Mouse (Mus musculus): ENCODE data around the gene Gdf3. TPM values are rescaled to one million over a fixed set of nuclear protein-coding genes. Genes with fewer than 3 reads are reported as not detected.
"Not testable (repeated sequence)": the region's sequence is repeated elsewhere in the genome, so short reads cannot be mapped to it uniquely, and the experiment has no call there.

Gdf3 gene
- total RNA-seq (2021) = not detected in 2 replicates
- long read RNA-seq, experiment 1 = 0 reads
- long read RNA-seq, experiment 2 = 0 reads

DNA sequence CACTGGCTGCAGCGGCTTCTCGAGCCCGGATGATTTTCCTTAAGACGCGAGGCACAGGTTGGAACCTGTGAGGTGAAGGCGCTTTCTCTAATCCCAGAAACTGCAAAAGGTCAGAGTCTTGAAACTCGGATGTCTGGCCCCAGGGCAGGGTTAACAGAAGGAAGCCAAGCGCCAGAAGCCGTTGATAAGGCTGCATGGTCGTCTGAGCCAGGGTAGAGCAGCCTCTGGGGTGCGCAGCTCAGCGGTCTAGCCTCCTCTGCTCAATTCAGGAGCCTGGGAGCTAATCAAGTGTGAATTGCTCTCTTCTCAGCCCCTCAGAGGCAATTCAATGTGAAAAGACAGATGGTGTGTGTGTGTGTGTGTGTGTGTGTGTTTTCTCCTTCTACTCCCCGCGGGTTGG lies at the start of gene Gdf3:
Gdf3 (minus strand) TSS at position 317 of the 400 bp plus-strand sequence.
- DNase-seq = no peak

DNA sequence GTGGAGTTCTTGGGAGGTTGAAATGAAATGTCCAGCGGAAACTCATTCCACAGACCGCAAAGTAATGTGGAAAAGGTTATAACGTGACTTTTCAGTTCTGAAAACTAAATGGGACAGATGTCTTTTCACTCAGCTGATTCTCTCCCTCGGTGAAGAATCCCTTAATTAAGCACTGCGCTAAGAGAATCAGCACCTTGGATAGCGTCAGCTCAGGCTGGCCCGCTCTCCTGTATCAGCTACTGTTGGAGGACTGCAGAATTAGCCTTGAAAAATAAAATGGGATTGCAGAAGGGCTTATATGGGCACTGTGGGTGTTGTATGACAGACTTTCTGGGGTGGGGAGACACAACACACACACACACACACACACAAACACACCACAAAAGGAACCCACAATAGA lies 49.7 kb upstream of the Gdf3 start:
- peak; percentile 59 for DNase-seq

DNA sequence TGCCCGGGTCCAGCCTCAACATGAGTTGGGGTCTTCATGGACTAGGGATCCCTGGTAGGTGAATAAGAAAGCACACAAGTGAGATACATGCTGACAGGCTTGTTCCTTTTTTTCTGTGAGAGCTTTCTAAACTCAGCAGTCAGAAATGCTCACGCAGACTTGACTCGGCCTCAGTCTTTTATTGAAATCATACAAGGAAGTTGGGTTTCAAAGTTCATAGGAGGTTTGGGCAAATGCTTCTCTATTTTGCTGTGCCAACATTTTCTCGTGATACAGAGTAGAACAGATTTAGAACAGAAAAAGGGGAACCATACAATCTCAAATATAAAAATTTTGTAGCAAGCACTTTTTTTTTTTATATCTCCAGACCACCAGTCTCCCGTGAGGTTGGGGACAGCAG lies 47.7 kb upstream of the Gdf3 start:
- DNase-seq = no peak

DNA sequence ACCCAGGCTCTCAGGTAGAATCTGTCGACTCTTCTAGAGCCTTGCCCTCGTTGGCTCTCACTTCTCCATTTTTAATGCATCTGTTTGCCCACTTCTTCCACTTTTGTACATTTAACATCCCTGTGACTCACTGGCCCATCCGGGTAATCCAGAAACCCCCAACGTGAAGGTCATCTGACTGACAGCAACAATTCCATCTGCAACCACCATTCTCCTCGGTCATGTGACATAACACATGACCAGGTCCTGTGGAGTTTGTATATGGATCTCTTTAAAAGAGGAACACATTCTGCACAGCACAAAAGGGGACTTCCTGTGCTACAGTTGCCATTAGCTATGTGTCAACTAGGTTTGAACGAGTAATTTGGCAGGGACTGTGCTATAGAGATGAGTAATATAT lies 44.4 kb upstream of the Gdf3 start:
- DNase-seq = no peak

DNA sequence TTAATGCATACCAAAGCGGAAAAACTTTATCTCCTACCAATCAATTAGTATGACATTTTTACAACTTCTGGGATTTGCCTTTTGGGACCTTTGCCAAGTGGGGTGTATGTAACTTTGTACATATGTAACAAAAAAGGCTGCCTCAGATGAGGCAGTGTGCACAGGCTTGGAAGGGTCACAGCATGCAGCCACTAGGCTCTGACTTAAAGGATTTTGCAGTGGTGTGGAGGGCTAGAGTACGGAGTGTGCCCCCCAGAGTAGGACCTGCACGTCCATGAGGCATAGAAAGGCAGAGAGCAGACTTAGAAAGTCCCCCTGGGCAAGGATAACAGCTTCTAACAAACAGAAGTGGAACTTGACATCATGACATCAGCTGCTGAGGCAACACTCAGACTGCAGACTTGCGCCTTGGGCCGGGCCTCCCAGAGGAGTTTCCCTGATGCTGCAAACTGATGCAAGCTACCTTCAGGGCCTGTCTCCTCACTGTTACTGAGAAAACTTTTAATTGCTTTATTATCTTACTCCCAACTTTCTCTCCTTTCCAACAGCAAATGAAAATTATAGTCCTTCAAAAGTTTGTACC lies 40.6 kb upstream of the Gdf3 start:
- DNase-seq = no peak

DNA sequence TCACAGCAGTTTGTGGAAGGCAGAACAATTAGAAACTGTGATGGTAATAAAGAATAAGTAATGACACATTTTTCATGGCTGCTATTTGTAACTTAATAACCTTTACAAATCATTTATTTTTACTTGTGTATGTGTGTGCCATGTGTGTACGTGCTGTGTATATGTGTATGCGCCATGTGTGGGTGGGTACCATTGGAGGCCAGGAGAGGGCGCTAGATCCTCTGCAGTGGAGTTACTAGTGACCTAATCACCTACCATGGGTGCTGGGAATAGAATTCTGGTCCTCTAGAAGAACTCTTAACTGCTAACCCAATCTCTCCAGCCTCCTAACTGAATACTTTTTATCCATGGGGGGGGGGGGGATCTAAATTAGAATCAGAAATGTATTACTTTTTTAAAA lies 40.0 kb upstream of the Gdf3 start:
- no peak for DNase-seq

DNA sequence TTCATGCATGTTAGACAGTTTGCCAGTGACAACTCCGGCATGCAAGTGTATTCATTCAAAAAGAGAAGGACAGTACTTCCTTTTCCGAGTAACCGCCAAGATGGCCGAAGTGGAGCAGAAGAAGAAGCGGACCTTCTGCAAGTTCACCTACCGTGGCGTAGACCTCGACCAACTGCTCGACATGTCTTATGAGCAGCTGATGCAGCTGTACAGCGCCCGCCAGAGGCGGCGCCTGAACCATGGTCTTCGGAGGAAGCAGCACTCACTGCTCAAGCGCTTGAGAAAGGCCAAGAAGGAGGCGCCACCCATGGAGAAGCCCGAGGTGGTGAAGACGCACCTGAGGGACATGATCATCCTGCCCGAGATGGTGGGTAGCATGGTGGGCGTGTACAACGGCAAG lies 34.3 kb upstream of the Gdf3 start:
- not testable (repeated sequence) for DNase-seq

DNA sequence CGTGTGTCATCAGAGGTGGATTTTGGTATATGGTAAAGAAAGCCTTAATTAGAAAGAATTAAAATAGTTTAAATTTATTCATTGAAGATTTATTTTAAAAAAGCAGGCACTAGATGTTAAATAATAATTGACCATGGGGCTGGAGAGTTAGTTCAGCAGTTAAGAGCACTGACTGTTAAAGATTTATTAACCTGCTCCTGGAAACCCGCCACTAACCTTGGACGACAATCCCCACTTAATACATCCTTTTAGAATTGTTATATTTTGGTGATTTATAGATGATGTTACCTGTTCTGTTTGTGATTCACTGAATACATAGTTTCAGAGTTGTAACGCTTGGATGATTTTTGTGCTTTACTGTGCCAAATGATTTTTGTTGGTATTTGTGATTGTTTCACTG lies 27.7 kb upstream of the Gdf3 start:
- DNase-seq = not testable (repeated sequence)

DNA sequence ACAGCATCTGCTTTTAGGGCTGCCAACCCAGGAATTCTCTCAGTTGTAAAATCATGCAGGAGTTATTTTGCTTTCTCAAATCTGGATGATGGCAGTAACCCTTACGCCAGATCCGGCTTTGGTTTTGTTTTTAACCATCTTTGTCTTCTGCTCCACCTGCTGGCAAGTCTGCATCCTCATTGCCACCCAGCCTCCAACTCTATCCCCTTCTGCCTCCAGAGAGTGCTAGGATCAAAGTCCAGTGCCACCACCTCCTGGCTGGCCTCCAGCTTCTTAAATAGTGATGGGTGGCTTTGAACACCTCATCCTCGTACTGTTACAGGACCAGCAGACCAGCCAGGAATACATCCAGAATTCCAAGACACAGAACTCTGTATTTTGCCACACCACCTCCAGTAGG lies 26.8 kb upstream of the Gdf3 start:
- DNase-seq = no peak

DNA sequence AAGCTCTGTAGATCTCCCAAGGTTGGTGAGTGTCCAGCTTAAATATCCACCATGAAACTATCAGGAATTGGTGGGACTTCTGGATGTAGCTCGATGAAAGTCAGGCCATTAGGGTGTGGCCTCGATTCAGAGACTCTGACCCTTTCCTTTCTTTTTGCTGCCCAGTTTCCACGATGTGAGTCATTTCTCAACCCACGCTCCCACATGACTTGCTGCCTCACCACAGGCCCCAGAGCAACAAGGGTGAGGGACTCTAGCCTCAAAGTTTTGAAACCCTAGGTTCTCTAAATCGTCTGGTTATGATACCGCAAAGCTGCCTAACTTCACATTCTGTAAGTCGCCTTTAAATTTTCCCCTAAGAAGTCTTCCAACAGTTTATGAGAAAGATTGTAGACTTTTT lies 25.4 kb upstream of the Gdf3 start:
- DNase-seq = no peak

DNA sequence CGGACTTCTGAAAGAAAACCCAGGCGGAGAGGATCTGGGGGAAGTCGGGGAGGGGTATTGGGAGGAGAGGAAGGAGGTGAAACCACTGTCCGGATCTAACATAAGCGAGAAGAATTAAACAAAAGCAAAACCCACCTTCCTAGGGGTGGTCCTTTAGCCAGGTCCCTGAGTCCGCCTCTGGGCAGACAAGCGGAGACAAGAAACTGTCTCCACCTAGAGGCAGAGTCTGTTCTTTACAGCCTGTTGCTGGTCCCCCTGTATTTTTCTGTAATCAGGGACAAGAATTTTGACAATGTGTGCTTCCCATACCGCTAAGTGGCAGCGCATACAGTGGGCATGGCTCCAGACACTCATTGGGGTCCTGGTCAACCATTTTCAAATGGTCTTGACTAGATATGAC lies 23.5 kb upstream of the Gdf3 start:
- DNase-seq = peak; percentile 34

DNA sequence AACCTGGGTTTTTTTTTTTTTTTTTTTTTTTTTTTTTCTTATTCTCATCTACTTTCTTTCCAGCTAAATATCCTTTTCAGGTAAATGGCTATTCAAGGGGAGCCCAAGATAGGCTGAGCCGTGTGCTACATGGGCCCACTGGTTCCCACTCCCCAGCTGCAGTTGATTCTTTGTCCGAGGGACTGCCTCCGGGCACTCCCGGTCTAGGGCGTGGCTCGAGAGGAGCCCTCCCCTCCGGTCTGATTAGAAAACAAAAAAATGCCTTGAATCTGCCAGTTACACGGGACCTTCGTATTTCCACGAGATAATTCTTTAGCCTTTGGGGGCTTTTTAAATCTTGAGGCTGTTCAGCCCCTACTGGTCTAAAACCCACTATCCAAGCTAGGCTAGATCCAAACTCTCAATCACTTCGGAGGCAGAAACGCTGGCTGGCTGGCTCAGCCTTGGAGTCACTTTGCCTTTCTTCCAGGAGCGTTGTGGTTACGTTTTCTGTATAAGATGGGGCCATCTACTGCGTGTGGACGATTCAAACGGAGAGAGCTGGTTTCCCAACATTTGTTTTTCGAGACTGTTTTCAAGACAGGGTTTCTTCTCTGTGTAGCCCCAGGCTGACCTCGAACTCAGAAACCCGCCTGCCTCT lies 17.7 kb upstream of the Gdf3 start:
- DNase-seq = no peak

DNA sequence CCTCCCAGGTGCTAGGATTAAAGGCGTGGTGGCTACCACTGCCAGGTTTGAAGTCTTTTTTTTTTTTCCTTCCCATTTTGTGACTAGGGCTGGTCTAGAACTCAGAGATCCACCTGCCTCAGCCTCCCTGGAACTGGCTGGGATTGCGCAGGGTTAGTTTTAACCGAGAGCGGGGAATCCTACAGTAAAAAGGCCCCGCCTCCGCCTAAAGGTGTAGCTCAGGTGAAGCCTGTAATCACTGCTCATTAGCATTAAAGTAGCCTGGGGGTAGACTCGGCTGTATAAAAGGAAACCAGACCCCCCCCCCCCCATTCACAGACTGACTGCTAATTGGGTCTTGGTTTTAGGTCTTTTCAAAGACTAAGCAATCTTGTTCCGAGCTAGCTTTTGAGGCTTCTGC lies 16.2 kb upstream of the Gdf3 start, which contains the start of gene Dppa3:
Dppa3 (plus strand) TSS at position 301 of the 400 bp plus-strand sequence.
- DNase-seq = no peak

DNA sequence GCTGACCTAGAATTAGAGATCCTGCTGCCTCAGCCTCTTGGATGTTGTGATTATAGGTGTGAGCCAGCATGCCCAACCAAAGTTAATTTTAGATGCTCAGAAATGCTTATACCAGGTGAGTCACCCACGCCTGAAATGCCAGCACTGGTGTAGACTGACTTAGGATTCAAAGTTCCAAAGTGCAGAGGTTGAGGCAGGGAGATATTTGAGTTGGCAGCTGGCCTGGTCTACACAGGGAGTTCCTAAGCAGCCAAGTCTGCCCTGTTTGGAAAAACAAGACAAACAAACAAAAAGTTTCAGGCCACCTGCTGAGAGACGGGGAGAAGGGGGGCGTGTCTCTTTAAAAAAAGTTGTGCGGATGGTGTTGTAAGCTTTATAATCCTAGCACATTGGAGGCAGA lies 15.3 kb upstream of the Gdf3 start:
- DNase-seq = no peak

DNA sequence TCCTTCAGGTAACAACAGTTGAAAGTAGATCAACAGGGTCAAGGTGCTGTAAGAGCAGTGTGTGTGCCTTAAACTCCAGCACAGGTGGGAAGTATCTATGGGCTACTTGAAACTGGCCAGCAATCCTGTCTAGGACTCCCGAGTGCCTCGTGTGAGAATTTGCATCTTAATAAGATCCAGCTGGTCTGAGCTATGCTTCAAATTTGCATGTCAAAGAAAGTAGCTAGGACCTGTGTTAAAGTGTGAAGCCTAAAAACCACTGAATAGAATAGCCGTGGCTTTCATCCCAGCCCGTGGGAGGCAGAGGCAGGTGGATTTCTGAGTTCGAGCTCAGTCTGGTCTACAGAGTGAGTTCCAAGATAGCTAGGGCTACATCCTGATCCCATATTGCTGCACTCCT lies 14.6 kb upstream of the Gdf3 start:
- no peak for DNase-seq

DNA sequence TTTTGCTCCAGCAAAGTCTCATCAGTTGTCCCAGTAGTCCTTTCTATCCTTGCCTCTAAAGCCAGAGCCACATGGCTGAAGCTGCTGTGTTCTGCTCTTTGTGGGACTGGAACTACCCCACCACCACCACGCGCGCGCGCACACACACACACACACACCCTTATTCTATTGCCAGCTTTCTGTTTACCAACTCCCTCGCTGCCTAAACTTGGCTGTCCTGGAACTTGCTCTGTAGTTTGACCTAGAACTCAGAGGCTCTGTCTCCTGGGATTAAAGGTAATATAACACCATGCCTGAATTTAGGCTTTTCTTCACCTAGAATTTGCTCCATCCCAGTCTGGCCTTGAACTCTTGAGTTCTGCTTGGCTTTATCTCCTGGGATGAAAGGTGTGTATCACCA lies 11.2 kb upstream of the Gdf3 start:
- no peak for DNase-seq

DNA sequence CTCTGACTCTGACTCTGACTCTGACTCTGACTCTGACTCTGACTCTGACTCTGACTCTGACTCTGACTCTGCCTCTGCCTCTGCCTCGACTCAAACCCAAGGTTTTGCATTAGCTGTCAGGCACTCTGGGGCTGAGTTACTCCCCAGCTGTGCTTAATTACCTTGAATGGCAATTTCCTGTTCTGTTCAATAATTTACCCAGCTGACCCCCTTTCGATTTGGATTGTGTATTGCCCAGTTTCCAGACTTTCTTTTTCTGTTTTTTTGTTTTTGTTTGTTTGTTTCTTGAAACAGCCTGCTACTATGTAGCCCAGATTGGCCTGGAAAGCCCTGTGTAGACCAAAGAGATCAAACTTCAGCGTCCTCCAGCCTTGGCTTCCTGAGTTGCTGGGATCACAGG lies 6.1 kb upstream of the Gdf3 start:
- no peak for DNase-seq

DNA sequence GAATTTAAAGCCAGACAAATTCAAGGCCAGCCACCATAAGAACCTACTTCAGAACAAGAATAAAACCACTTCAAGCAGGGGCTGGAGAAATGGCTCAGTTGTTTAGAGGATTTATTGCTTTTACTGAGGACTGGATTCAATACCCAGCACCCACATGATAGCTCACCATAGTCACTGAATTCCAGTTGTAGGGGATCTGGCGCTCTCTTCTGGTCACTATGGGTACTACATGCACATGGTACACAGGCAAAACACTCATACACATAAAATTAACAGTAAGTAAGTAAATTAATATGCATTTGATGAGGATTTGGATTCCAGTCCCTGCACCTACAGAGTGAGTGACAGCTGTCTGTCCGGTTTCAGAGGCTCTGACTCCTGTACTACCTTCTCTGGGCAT lies 4.2 kb upstream of the Gdf3 start:
- DNase-seq = peak; percentile 37

DNA sequence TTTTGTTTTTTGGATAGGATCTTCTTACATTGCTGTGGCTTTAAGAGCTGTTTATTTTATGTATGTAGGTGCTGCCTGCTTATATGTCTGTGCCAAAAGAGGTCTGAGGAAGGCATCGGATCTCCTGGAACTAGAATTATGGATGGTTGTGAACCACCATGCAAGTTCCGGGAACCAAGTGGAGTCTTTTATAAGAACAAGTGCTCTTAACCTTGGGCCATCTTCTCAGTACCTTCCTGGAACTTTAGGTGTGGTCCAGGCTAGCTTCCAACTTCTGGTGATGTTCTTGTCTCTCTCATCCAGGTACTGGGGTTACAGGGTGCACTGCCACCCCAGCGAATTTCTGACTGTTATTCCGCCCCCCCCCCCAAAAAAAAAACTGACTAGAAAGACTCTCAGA lies 2.5 kb upstream of the Gdf3 start:
- DNase-seq = no peak

DNA sequence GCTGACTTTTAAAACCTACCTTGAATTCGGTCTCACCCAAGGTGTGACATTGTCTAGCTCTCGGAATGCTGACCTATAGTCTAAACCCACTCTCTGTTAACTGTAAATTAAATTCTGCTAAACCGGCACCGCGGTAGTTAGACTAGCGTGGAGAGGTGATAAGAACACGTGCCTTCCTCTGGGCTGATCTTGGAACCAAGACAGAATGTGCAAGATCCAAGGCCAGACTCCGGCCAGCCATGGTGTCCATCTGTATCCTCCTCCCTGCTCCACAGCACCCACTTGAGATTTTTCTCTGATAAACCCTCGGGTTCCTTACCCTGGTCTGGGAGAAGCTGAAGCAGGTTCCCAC lies 534 bp downstream of the Gdf3 start:
- DNase-seq = no peak

DNA sequence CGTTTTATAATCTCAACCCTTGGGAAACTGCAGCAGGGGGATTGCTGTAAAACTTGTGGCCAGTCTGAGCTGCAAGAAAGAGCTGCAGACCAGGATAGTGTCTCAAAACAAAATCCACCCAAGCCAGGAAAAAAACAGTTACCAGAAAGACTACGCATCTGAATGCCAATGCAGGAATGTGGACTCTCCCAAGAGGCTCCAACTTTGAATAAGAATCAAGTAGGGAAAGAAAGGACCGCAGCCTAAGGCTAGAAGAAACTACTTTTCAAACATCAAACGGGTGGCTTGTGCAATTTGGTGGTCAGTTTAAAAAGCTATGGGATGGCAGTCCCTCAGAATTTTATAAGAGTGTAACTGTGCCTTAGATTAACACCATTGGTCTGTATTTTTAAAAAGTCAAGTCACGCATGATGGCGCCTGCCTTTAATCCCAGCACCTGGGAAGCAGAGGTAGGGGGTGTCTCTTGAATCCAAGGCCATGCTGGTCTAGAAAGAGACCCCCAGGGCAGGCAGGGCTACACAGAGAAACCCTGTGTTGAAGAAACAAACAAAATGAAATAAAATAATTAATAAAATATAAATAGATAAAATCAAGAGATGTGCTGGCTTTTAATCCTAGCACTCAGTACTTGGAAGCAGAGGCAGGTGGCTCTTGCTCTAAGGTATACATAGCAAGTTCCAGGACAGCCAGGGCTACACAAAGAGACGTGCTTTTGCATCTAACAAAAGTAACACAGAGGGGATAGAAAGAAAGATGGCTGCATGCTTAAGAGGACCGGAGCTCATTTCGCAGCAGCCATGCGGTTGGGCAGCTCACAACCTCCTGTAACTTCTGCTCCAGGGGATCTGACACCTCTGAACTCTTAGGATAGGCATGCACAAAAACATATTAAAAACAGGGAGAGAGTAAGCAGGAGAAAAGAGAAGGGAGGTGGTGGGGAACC lies 1.2 kb downstream of the Gdf3 start:
- DNase-seq = no peak

DNA sequence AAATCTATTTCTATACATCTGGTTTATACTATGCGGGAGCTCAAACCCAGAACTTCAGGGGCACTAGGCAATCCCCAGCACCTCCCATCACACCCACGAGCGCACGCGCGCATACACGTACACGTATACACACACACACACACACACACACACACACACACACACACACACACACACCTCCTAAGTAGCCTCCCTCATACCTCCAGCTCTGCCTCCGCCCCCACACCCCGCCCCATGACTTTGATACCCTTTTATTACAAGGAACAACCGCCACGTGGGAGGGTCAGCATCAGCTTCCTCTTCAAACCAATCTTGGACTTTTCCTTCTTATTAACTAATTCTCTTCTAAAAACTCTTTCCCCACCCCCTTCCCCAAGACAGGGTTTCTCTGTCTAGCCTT lies 2.2 kb downstream of the Gdf3 start:
- DNase-seq = no peak

DNA sequence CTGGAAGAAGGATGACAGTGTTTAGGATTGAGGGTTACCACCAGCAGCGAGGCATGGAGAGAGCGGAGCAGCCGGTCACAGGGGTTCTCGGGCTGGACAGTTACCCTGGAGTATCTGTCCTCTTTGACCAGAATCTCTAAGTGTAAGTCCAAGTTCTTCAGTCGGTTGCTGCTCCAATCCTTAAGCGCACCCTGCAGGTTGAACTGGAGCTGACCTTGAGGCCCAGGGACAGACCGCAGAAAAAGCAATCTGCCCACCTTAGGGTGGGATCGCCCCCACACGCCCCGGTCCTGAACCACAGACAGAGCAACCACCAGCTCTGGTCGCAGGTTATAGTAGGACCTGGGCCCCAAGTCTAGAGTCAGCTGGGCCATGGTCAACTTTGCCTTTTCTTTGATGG lies 3.2 kb downstream of the Gdf3 start:
- no peak for DNase-seq

DNA sequence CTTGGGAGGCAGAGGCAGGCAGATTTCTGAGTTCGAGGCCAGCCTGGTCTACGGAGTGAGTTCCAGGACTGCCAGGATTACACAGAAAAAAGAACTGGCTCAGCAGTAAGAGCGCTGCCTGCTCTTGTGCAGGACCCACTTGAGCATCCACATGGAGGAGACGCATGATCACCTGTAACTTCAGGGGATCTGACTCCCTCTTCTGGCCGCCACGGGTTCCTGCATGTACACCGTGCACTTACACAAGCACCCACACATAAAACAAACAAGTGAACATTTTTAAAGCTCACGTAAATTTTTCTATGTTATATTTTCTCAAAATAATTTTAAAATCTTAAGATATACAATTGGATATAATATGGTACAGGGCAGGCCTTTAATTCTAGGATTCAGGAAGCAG lies 4.4 kb downstream of the Gdf3 start:
- DNase-seq = peak; percentile 34

All from adrenal gland, postnatal 14 days (tissue).